Mouse (Mus musculus): ENCODE data around the gene 1700010I14Rik.

- no peak for TF ChIP-seq CTCF (IDR thresholded peaks at IDR 0.05; ENCODE audit: low read depth)
- no peak for TF ChIP-seq EP300 (IDR thresholded peaks at IDR 0.05; ENCODE audit: low read depth)
Measured at GRCm38 (mm10) chr17:8985714-8986113, 2.4 kb upstream of the 1700010I14Rik start.

Measured in liver, embryonic 14.5 days (tissue).